Mouse (Mus musculus) frontal cortex, postnatal 36 days (tissue): Measurements from ENCODE around the gene Mmp11.

Experiments
- DNase-seq, 2 experiments: peaks; one replicate each; pipeline ENCODE4 v3.0.0; 2022; ENCODE audit warnings: low spot score in 2 of 2

Mmp11 gene

GRCm38 (mm10) chr10:75937851-75938643 is 1.8 kb upstream of the Mmp11 start:
- DNase-seq = no peak

GRCm38 (mm10) chr10:75936909-75937667 is 792 bp upstream of the Mmp11 start:
- DNase-seq = no peak

- DNase-seq = no peak
Observed at GRCm38 (mm10) chr10:75934991-75935390, 1.3 kb downstream of the Mmp11 start.

- DNase-seq = no peak
Observed at GRCm38 (mm10) chr10:75932891-75933290, 3.4 kb downstream of the Mmp11 start, which contains the start of gene Chchd10. Gene Chchd10, plus strand, starts transcription at chr10:75933130.

- DNase-seq = no peak
Observed at GRCm38 (mm10) chr10:75932081-75932678, 4.1 kb downstream of the Mmp11 start.

GRCm38 (mm10) chr10:75931311-75931710 is 5.0 kb downstream of the Mmp11 start:
- no peak for DNase-seq

GRCm38 (mm10) chr10:75930304-75930703 is 6.0 kb downstream of the Mmp11 start:
- no peak for DNase-seq

GRCm38 (mm10) chr10:75926396-75926795 is 9.9 kb downstream of the Mmp11 start:
- no peak for DNase-seq

GRCm38 (mm10) chr10:75924324-75924723 is 12.0 kb downstream of the Mmp11 start:
- DNase-seq = no peak

GRCm38 (mm10) chr10:75921726-75922560 is 14.4 kb downstream of the Mmp11 start:
- DNase-seq = peak in 1 of 2 experiments; percentile 46

- peak; percentile 94 to 97 for DNase-seq
Observed at GRCm38 (mm10) chr10:75921026-75921725, 15.1 kb downstream of the Mmp11 start, which contains the start of gene Smarcb1. Gene Smarcb1, minus strand, starts transcription at chr10:75921617.

GRCm38 (mm10) chr10:75919026-75919425 is 17.3 kb downstream of the Mmp11 start:
- DNase-seq = no peak

GRCm38 (mm10) chr10:75916840-75917239 is 19.5 kb downstream of the Mmp11 start:
- no peak for DNase-seq

GRCm38 (mm10) chr10:75915557-75915956 is 20.7 kb downstream of the Mmp11 start:
- no peak for DNase-seq

GRCm38 (mm10) chr10:75913013-75913589 is 23.2 kb downstream of the Mmp11 start:
- no peak for DNase-seq

- DNase-seq = no peak
Observed at GRCm38 (mm10) chr10:75910698-75911097, 25.6 kb downstream of the Mmp11 start.

- DNase-seq = no peak
Observed at GRCm38 (mm10) chr10:75906882-75907281, 29.4 kb downstream of the Mmp11 start.

- no peak for DNase-seq
Observed at GRCm38 (mm10) chr10:75904391-75904790, 31.9 kb downstream of the Mmp11 start.

- DNase-seq = no peak
Observed at GRCm38 (mm10) chr10:75898846-75899245, 37.5 kb downstream of the Mmp11 start.

- DNase-seq = no peak
Observed at GRCm38 (mm10) chr10:75898039-75898564, 38.2 kb downstream of the Mmp11 start.
